Mouse (Mus musculus) spleen, adult 2 months (tissue): ENCODE results near the gene Scoc. TPM values are rescaled to one million over a fixed set of nuclear protein-coding genes. Genes with fewer than 3 reads are reported as not detected.
"Not testable (repeated sequence)": the region's sequence is repeated elsewhere in the genome, so short reads cannot be mapped to it uniquely, and the experiment has no call there.

Experiments used
- DNase-seq, 2 experiments: peaks; one replicate each; pipeline versions ENCODE4 v3.0.0 to v3.0.0-alpha.2; 2012 to 2021; ENCODE audit warnings: low spot score in 2 of 2, low read depth in 1 of 2
- H3K27ac ChIP-seq: fragments of 200-500 bp; 2 replicates; pipeline ENCODE4 v1.5.1; 2012; ENCODE audit warnings: low read length, inconsistent platforms; ENCODE audit not compliant: insufficient read depth
- H3K27me3 ChIP-seq: fragments of 200-500 bp; 2 replicates; pipeline ENCODE4 v1.6.1; 2012; ENCODE audit warnings: mild to moderate bottlenecking, moderate library complexity, low read length, inconsistent platforms; ENCODE audit not compliant: control insufficient read depth, insufficient read depth
- H3K36me3 ChIP-seq: fragments of 200-500 bp; 2 replicates; pipeline ENCODE4 v1.6.1; 2012; ENCODE audit warnings: mild to moderate bottlenecking, low read length, inconsistent platforms; ENCODE audit not compliant: control insufficient read depth, insufficient read depth
- H3K4me1 ChIP-seq: fragments of 200-500 bp; 2 replicates; pipeline ENCODE4 v1.6.1; 2011; ENCODE audit warnings: inconsistent platforms; ENCODE audit not compliant: control insufficient read depth, insufficient read depth, insufficient read length
- H3K4me3 ChIP-seq: fragments of 200-500 bp; 2 replicates; pipeline ENCODE4 v1.5.1; 2011; ENCODE audit warnings: mild to moderate bottlenecking, inconsistent platforms; ENCODE audit not compliant: insufficient read depth, insufficient read length; ENCODE audit errors: extremely low read depth
- CTCF ChIP-seq: fragments of 200-500 bp; IDR thresholded peaks from 2 replicates; pipeline ENCODE4 v1.5.1; 2011; ENCODE audit warnings: mild to moderate bottlenecking, inconsistent platforms; ENCODE audit not compliant: insufficient read depth, insufficient read length, insufficient replicate concordance; ENCODE audit errors: extremely low read depth
- POLR2A ChIP-seq: fragments of 200-500 bp; IDR thresholded peaks from 2 replicates; pipeline ENCODE4 v1.6.1; 2011; ENCODE audit warnings: low read depth, low read length, inconsistent platforms
- WGBS: fragments of 180-500 bp; shearing (Covaris S2); methylation state at CpG from one replicate; pipeline ENCODE4 v1.1.7; 2018; 5-methylcytosine and 5-hydroxymethylcytosine counted together
- polyA plus RNA-seq: library from polyadenylated mRNA; depleted of rRNA; stranded (reverse); fragments of >200 nt; gene quantifications from 2 replicates; pipeline ENCODE4 v1.2.3, GENCODE M21; 2012

Gene Scoc
- polyA plus RNA-seq, 1 experiment, result 2.0 TPM

GRCm38 (mm10) chr8:83441656-83442242, 16.4 kb downstream of the Scoc start:
- H3K27me3 ChIP-seq, result no peaks in the 10 kb centered on the region
- H3K27ac ChIP-seq, result peak overlapping the region; percentile 21; the same call in 1 of the 2 replicates
- WGBS, result 2% methylated on average over 29 of the region's 29 CpGs
- TF ChIP-seq POLR2A, result no peak
- no peak for TF ChIP-seq CTCF
- peak overlapping the region; percentile 77 for H3K4me3 ChIP-seq
- no peaks in the 10 kb centered on the region; the same call in 1 of the 2 replicates for H3K4me1 ChIP-seq
- peaks cover 2% of the 10 kb centered on the region for H3K36me3 ChIP-seq
- DNase-seq, result no peak

DNA sequence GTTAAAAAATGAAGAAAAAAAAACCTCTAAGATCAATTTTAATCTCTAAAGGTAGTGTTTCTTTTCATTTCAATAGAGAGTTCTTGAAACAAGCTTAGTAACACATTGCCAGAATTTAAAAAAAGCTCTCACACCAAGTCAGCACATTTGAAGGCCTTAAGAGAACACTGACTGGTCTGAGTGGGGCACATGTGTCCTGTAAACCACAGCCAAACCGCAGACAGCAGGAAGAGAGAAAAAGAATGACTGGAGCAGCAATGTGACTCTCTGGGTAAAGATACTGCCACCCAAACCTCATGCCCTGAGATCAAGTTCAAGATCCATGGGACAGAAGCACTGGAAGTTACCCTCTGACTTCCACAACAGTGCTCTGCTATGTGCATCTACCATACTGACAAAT, 21.1 kb downstream of the Scoc start:
- Histone ChIP-seq H3K4me3 (no peak overlapping the region), H3K36me3 (peaks cover 8% of the 10 kb centered on the region), H3K27me3 (no peaks in the 10 kb centered on the region), H3K4me1 (no peaks in the 10 kb centered on the region; the same call in 1 of the 2 replicates), H3K27ac (no peak overlapping the region)
- DNase-seq, result no peak
- TF ChIP-seq POLR2A, result no peak
- TF ChIP-seq CTCF, result no peak
- WGBS, result 8% methylated on average over 1 of the region's 1 CpGs

- H3K4me3 ChIP-seq, result no peak overlapping the region
- no peak for DNase-seq
- no peaks in the 10 kb centered on the region for H3K4me1 ChIP-seq
- H3K27me3 ChIP-seq, result no peaks in the 10 kb centered on the region
- H3K27ac ChIP-seq, result no peak overlapping the region
- H3K36me3 ChIP-seq, result peaks cover 2% of the 10 kb centered on the region
- no peak for TF ChIP-seq POLR2A
- TF ChIP-seq CTCF, result no peak
- WGBS, result 24% methylated on average over 4 of the region's 4 CpGs
Measured at GRCm38 (mm10) chr8:83429071-83429524, 29.1 kb downstream of the Scoc start.

DNA sequence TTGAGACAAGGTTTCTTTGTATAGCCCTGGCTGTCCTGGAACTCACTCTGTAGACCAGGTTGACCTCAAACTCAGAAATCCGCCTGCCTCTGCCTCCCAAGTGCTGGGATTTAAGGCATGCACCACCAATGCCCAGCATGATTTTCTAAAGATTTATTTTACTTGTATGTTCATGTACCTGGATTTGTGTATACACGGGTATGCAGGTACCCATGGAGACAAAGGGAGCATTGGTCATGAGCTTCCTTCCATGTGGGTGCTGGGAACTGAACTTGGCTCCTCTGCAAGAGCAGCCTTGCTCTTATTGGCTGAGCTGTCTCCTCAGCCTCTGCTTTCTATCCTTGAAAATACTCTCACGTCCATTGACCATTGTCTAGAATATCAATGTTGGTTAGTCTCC, 29.6 kb downstream of the Scoc start:
- H3K4me3 ChIP-seq, H3K27ac ChIP-seq, DNase-seq, H3K27me3 ChIP-seq, H3K36me3 ChIP-seq, H3K4me1 ChIP-seq: not testable (repeated sequence)
- 82% methylated on average over 3 of the region's 3 CpGs for WGBS

DNA sequence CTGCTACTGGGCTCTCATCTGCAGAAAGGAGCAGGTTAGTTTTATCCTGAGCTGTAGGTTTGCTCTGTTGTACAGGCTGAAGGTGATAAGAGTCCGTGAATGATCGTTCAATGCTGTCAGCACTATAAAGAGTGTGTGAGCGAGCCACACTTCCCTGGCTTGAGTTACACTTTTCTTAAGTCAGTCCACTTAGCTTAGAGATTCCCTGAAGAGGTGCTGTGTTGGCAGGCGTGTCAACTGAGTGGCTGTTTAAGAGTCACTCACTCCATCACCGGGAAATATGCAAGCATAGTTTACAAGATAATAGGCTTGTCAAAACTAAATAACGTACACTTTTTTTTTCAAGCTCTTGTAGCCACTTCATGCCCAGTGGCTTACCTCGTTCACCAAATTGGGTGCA, 31.2 kb downstream of the Scoc start:
- H3K27me3 ChIP-seq, result no peaks in the 10 kb centered on the region
- WGBS, result 81% methylated on average over 7 of the region's 7 CpGs
- no peak for DNase-seq
- no peaks in the 10 kb centered on the region for H3K4me1 ChIP-seq
- H3K27ac ChIP-seq, result no peak overlapping the region
- H3K36me3 ChIP-seq, result no peaks in the 10 kb centered on the region
- no peak overlapping the region for H3K4me3 ChIP-seq
- TF ChIP-seq POLR2A, result no peak

GRCm38 (mm10) chr8:83426104-83426759, 32.0 kb downstream of the Scoc start:
- no peak for DNase-seq
- H3K36me3 ChIP-seq, result no peaks in the 10 kb centered on the region
- no peaks in the 10 kb centered on the region for H3K27me3 ChIP-seq
- no peak for TF ChIP-seq CTCF
- TF ChIP-seq POLR2A, result no peak
- no peak overlapping the region for H3K27ac ChIP-seq
- H3K4me1 ChIP-seq, result no peaks in the 10 kb centered on the region
- H3K4me3 ChIP-seq, result no peak overlapping the region
- WGBS, result 78% methylated on average over 11 of the region's 11 CpGs

- no peaks in the 10 kb centered on the region for H3K27me3 ChIP-seq
- H3K4me1 ChIP-seq, result no peaks in the 10 kb centered on the region
- H3K4me3 ChIP-seq, result no peak overlapping the region
- TF ChIP-seq POLR2A, result no peak
- TF ChIP-seq CTCF, result no peak
- no peaks in the 10 kb centered on the region for H3K36me3 ChIP-seq
- no peak for DNase-seq
- H3K27ac ChIP-seq, result no peak overlapping the region
- 77% methylated on average over 6 of the region's 6 CpGs for WGBS
Measured at GRCm38 (mm10) chr8:83425202-83425601, 33.0 kb downstream of the Scoc start.
